Mouse (Mus musculus): ENCODE results near the gene Pmfbp1.
"Not testable (repeated sequence)": the region's sequence is repeated elsewhere in the genome, so short reads cannot be mapped to it uniquely, and the experiment has no call there.

Gene Pmfbp1

DNA sequence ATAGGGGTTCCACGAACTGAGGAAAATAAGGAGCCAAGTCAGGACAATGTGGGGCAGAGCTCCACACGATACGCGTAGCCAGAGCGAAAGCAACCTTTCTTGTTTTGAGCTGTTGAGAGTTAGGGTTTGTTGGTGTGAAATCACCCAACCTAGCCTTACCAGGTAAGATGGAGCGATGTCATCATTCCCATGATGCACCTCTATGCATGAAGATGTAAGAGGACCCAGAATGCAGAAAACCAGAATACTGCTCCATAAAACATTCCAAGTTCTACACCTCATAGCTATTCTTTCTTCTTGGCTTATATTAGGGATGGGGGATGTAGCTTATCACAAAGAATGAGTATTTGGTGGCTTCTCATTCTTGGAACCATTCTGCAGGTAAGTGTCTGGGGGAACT is at the start of gene Pmfbp1:
Gene Pmfbp1, plus strand, starts transcription at position 301 of the 400 bp plus-strand sequence.
- no peak for DNase-seq (ENCODE audit: low spot score in 2 of 2)

- DNase-seq (ENCODE audit: low spot score in 2 of 2) = not testable (repeated sequence)
Measured at GRCm38 (mm10) chr8:109446896-109447295, 46.9 kb upstream of the Pmfbp1 start.

- no peak for DNase-seq (ENCODE audit: low spot score in 2 of 2)
Measured at GRCm38 (mm10) chr8:109451000-109451399, 42.8 kb upstream of the Pmfbp1 start.

DNA sequence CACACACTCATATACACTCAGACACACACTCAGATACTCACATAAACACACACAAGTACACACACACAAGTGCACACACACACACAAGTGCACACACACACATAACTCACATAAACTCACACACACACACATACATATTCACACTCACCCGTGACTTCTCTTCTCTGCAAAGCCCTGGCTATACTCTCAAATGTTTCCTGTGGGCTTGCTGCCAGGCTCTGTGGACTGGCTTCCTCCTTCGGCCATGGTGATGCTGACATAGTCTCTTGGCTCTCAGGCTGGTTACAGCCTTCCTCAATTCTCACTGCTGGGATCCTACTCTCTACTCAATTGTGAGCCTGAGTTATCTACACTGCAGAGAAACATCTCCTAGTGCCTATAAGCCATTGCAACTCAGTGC is 38.7 kb upstream of the Pmfbp1 start:
- no peak for DNase-seq (ENCODE audit: low spot score in 2 of 2)

- no peak for DNase-seq (ENCODE audit: low spot score in 2 of 2)
Measured at GRCm38 (mm10) chr8:109457387-109457786, 36.4 kb upstream of the Pmfbp1 start.

- DNase-seq (ENCODE audit: low spot score in 2 of 2) = no peak
Measured at GRCm38 (mm10) chr8:109458580-109458979, 35.2 kb upstream of the Pmfbp1 start.

- no peak for DNase-seq (ENCODE audit: low spot score in 2 of 2)
Measured at GRCm38 (mm10) chr8:109463075-109463474, 30.8 kb upstream of the Pmfbp1 start.

DNA sequence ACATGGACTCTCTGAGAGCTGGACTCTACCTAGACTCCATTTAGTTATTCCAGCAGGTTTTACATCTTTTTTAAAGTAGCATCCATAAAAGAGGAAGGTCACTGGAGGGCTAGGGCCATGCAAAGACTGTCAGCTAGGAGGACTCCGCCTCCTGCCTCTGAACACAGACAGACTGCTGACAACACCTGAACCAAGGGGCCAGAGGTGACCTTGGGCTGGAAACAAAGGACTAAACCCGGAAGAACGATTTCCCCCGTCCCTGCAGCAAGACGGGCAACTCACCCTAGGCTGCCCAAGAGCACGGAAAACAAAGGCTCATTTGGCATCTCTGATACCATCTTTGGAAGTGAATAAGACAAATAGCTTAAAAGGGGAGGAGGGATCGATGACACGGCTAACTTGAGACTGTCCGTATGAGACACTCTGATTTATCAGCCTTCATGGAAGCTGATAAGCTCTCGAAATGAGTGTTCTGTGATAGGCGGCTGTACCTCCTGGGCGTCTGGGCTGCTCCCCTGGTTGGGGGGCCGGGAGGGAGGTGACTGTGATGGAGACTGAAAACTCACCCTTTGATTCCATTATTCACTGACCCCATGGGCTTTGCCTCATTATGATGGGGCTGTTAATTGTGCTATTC is 30.0 kb upstream of the Pmfbp1 start:
- DNase-seq (ENCODE audit: low spot score in 2 of 2) = no peak

- peak in 1 of 2 experiments; percentile 12 for DNase-seq (ENCODE audit: low spot score in 2 of 2)
Measured at GRCm38 (mm10) chr8:109464451-109464891, 29.4 kb upstream of the Pmfbp1 start.

- no peak for DNase-seq (ENCODE audit: low spot score in 2 of 2)
Measured at GRCm38 (mm10) chr8:109465056-109465455, 28.8 kb upstream of the Pmfbp1 start.

- no peak for DNase-seq (ENCODE audit: low spot score in 2 of 2)
Measured at GRCm38 (mm10) chr8:109465761-109466160, 28.1 kb upstream of the Pmfbp1 start.

DNA sequence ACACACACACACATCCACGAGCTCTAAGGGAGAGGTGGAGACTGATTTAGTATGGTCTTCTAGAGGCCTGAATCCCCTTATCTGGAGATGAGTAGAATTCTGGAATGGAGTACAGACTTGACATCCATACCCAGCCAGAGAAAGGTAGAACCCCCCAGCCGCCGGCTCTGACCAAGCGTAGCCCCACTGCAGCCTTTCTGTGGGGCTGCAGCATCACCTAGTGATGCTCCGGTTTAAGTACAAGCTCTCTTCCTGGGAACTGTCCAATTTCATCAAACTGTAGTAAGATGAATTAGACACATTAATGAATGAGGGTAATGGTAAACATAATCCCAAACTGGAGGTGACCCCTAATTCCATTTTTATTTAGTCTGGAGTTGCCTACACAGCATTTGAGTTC is 26.3 kb upstream of the Pmfbp1 start:
- peak in 1 of 2 experiments; percentile 21 for DNase-seq (ENCODE audit: low spot score in 2 of 2)

DNA sequence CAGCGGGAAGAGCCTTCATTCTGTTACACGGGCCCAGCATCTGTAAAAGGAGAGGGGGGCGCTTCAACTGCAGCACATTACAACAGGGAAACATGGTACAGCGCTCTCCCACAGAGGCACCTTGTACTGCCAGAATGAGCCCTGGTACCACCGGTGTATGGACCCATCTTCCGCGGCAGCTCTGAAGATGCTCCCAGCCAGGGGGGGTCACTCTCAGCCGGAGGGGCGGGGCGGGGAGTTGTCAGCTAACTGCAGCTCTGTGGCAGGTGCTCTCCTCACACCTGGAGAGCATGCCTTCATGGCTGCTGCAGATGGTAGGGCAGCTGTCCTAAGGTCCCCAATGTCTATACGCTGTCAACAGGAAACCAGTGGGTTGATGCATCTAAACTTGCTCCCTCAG is 25.7 kb upstream of the Pmfbp1 start:
- DNase-seq (ENCODE audit: low spot score in 2 of 2) = no peak

- no peak for DNase-seq (ENCODE audit: low spot score in 2 of 2)
Measured at GRCm38 (mm10) chr8:109471876-109472275, 22.0 kb upstream of the Pmfbp1 start.

DNA sequence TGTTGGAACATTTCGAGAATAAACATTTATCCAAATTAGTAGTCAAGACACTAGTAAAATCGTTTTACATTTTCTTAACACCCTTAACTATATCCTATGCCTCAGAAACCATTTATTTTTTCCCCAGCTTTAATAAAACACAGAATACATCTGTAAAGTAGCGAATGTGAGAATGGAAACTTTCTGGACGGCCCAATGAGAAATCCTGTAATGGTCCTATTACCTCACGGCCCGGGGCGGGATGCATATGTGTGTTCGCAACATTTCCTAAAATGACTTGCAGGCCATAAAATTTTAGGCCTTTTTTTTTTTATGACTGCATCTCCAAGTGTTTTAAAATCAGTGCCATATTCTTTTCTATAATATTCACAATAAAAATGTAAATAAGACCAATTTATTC is 21.4 kb upstream of the Pmfbp1 start:
- DNase-seq (ENCODE audit: low spot score in 2 of 2) = no peak

DNA sequence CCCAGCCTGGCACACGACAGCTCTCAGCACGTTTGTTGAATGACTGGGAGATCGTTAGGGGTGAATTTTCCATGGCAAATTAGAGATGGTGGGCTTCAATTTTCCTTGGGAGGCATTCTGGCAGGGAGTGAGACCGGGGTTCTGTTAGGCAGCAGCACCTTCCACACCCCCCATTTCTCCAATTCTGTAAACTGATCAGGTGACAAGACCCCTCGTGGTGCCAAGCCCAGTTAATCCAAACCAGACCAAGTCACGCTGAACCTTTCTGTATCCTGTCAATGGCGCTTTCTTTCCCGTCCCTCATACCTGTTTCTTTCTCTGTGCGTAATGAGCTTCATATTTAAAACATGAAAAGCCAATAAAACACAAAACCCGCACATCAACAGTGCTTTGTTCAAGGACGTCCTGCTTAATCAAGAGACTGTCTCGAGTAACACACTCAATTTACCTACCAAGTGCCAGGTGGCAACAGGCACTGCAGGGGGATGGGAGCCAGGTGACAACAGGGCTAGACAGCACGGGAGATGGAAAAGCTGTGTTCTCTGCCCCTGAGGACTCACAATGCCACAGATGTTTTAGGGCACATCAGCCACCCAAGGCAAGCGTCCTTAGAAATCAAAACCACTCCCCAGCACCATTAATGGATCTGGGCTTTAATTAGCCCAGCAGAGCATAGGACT is 19.2 kb upstream of the Pmfbp1 start:
- DNase-seq (ENCODE audit: low spot score in 2 of 2) = no peak

DNA sequence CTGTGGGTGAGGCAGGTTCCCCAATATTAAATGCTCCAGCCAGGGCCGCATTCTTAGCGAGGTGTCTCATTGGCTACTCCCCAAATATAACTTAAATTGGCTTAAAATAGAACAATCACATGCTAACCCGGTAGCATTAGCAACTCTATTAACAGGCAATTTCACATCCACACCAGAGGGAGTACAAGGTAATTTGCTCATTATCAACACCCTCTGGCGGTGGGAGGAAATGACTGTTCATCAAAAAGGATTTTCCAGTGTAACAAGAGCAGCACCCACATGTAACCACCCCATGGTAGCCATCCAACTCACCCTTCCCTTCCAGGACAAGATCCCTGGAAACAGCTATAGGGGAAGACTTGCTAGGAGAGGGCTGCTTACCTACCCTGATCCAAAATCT is 18.4 kb upstream of the Pmfbp1 start:
- DNase-seq (ENCODE audit: low spot score in 2 of 2) = no peak

DNA sequence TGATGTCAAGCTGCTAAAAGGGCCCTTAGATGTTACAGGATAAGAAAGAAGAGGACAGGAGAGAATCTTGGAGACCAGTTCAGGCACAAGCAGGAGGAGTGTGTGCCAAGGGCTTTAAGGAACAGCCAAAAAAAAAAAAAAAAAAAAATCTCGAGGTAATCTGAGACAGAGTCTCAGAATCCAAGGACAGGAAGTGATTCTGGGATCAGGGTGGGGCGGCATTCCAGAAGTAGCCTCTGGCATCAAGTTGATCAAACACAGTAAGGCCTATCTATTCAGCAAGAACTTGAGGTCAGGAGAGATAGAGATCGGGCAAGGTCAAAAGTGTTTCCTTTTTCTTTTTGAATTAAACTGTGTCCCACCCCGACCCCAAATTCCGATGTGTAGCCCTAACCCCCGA is 15.2 kb upstream of the Pmfbp1 start:
- DNase-seq (ENCODE audit: low spot score in 2 of 2) = no peak

GRCm38 (mm10) chr8:109484741-109485140 is 9.1 kb upstream of the Pmfbp1 start:
- no peak for DNase-seq (ENCODE audit: low spot score in 2 of 2)

DNA sequence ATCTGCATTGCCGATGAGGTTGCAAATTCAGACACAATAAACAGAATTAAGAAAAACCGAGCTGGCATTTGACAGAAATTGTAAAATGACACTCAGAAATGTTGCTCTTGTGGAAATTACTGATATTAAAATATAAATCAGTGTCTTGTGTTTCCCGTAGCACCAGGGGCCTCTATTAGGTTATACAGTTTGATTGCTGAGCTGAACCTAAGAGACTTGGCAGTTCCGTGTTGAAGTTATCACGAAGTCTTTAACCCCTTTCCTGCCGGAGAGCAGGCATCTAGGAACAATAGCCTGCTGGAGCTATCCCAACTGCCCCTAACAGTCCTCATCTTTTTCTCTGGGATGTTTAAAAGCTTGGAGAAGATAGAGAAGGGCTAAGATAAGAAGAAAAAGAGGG is 8.3 kb upstream of the Pmfbp1 start:
- no peak for DNase-seq (ENCODE audit: low spot score in 2 of 2)

DNA sequence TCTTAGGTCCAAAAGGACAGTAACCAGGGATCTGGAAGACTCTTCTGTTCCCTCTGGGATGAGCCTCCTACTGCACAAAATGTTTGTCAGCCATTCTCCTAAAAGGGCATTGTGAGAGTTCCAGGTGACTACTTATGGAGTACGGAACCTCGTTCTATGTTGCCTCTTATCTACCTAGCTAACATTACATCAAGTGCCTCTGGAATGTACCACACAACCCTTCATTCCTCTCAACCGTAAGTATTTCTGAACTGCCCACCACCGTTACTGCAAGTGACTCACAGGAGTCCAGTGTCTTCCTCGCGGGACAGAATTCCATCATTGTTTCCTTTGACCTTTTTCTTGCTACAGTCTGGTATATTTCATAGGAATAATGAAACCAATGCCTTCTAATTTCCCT is 1.0 kb upstream of the Pmfbp1 start:
- no peak for DNase-seq (ENCODE audit: low spot score in 2 of 2)

DNA sequence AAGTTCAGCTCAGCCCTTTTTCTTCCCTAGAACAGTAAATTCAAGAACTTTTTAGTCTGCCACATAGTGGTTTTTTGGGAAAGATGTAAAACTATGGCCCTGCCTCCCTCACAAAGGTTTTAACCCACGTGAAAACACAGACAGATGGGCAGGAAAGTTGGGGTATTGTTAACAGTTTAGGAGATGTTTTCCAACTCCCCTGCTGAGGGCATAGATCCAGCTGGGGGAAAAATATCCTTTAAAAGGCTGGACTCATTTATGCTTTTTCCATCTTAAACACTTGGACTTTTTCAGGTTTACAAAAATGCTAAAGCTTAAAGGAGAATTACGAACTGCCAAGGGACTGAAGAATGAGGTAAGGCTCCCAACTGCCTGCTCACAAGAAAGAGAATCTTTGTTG is 774 bp downstream of the Pmfbp1 start:
- DNase-seq (ENCODE audit: low spot score in 2 of 2) = no peak

GRCm38 (mm10) chr8:109497431-109497830 is 3.6 kb downstream of the Pmfbp1 start:
- no peak for DNase-seq (ENCODE audit: low spot score in 2 of 2)
